Mouse (Mus musculus) heart, postnatal 14 days (tissue): Measurements from ENCODE around the gene Itga10. TPM values are rescaled to one million over a fixed set of nuclear protein-coding genes. Genes with fewer than 3 reads are reported as not detected.
A peak's percentile ranks its signal among the peaks of the same experiment; 100 is the strongest.
"Not testable (repeated sequence)": the region's sequence is repeated elsewhere in the genome, so short reads cannot be mapped to it uniquely, and the experiment has no call there.

ENCODE experiments used
- DNase-seq, 2 experiments: peaks; one replicate each; pipeline ENCODE4 v3.0.0; 2021 to 2022
- intact Hi-C: fragments of 180-260 bp; cut with DNase I; formaldehyde crosslinking; loops from one replicate; pipeline ENCODE4 v1.15.1; 2025
- total RNA-seq, 2 experiments: library from RNA; stranded (reverse); gene quantifications; 2 replicates each; pipeline ENCODE4 v1.2.3; 2021

Gene Itga10
- total RNA-seq, 2 experiments from 2014 or later, result 0.85 to 1.2 TPM

GRCm38 (mm10) chr3:96632058-96632457 lies 13.3 kb upstream of the Itga10 start:
- intact Hi-C loops, result loop anchor here (2.0 kb wide), 1 partner anchor 29 kb away; no protein-coding TSS in a partner anchor
- no peak for DNase-seq

- intact Hi-C loops, result loop anchor here (2.0 kb wide), 1 partner anchor 53 kb away; no protein-coding TSS in a partner anchor
- DNase-seq, result no peak
Measured at GRCm38 (mm10) chr3:96634015-96634414, 11.4 kb upstream of the Itga10 start.

DNA sequence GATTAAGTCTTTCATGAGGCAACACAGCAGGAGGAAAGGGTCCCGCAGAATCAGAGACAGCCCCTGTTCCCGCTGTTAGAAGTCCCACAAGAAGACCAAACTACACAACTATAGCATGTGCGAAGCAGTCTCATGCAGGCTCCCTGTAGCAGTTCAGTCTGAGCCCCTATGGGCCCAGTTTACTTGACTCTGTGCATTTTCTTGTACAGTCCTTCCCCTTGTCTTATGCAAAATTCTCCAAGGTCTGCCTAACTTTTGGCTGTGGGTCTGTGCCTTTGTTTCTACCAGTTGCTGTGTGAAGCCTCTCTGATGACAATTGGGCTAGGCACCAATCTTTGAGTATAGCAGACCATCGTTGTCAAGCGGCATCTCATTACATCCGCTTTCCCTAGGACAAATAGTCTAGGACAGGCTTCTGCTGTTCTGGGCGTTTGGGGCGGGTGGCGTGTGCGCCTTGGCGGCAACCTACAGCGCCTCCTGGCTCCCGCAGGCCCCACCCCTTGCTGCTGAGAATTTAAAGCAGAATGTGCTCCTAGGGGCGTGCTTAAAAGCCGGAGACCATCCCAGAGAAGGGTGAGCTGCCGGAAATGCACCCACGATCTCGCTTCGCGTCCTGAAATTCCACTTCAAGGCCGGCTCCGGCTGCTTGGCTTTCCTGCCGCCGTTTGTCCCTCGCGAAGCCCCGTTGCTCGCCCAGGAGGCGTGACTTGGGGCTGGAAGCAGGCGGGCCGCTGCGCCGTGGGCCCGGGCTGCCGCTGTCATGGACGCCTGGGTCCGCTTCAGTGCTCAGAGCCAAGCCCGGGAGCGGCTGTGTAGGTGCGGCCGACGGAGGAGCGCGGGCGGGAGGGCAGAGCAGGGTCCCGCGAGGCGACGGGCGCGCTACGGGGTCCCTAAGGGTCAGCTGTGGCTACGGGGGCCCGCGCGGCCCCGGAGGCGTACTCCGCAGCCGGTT lies 10.2 kb upstream of the Itga10 start, which contains the start of the genes Pex11b and Gm42957:
Gene Pex11b (plus strand): TSS at position 449 of the 952 bp plus-strand sequence.
Gene Gm42957 (plus strand): TSS at position 547 of the 952 bp plus-strand sequence.
- DNase-seq, result peak; percentile 89 to 93
- intact Hi-C loops, result loop anchor here (2.0 to 5.0 kb wide), 2 partner anchors 54 to 57 kb away; no protein-coding TSS in a partner anchor

DNA sequence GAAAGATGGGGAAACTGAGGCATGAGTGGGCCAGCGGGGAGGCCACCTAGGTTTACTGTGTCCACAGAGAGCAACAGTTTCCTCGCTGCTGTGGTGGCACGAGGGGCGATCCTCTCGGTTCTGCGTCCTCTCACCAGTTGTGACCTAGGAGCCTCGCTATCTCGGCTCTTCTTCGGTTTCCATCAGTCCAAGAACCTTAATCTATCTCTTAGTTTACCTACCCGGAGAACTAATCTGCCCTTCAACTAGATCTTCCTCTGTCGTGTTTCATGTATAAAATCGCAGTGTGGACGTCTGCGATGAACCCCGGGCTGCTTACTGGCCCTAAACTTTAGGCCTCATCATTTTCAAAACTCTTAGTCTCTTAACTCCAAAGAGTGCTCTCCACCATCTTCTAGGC lies 9.5 kb upstream of the Itga10 start:
- no peak for DNase-seq
- intact Hi-C loops, result loop anchor here (2.0 to 5.0 kb wide), 2 partner anchors 55 to 56 kb away; no protein-coding TSS in a partner anchor

DNA sequence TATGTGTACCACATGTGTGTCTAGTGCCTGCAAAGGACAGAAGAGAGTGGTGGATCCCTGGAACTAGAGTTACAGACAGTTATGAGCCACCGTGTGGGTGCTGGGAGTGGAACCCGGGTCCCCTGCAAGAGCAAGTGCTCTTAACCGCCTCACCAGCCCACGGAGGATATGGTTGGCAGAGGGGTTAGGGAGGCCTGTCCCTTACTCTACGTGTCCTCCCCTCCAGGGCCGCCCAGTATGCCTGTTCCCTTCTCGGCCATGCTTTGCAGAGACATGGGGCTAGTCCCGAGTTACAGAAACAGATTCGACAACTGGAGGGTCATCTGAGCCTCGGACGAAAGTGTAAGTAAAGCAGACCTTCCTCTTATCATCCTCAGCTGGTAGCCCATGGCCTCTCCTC lies 8.9 kb upstream of the Itga10 start:
- intact Hi-C loops, result loop anchor here (5.0 kb wide), 1 partner anchor 56 kb away; no protein-coding TSS in a partner anchor

DNA sequence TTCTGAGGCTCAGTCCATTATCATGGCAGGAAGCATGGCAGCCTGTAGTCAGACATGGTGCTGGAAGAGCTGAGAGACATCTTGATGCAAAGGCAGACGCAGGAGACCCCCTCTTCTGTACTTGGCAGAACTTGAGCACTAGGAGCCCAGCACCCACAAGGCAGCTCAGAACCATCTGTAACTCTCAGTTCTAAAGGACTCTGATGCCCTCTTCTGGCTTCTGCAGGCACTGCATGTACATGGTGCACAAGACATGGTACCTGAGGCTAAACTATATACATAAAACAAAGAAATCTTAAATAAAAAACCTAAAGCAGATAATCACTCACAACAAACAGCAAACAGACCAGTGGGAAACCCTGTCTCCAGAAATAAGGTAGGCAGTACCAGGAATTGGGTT lies 6.2 kb upstream of the Itga10 start:
- peak; percentile 60 to 77 for DNase-seq
- intact Hi-C loops, result loop anchor here (2.0 to 5.0 kb wide), 2 partner anchors 53 to 92 kb away; no protein-coding TSS in a partner anchor

More for the DNA sequence above, 8.9 kb upstream of the Itga10 start:
- no peak for DNase-seq

- intact Hi-C loops, result loop anchor here (5.0 kb wide), 1 partner anchor 60 kb away; the partner anchor contains the start of gene Nudt17
Measured at GRCm38 (mm10) chr3:96647365-96647764, 2.0 kb downstream of the Itga10 start.

GRCm38 (mm10) chr3:96660901-96661300 lies 15.5 kb downstream of the Itga10 start:
- no peak for DNase-seq
- intact Hi-C loops, result no loop called here

More at GRCm38 (mm10) chr3:96647365-96647764, 2.0 kb downstream of the Itga10 start:
- DNase-seq, result no peak

DNA sequence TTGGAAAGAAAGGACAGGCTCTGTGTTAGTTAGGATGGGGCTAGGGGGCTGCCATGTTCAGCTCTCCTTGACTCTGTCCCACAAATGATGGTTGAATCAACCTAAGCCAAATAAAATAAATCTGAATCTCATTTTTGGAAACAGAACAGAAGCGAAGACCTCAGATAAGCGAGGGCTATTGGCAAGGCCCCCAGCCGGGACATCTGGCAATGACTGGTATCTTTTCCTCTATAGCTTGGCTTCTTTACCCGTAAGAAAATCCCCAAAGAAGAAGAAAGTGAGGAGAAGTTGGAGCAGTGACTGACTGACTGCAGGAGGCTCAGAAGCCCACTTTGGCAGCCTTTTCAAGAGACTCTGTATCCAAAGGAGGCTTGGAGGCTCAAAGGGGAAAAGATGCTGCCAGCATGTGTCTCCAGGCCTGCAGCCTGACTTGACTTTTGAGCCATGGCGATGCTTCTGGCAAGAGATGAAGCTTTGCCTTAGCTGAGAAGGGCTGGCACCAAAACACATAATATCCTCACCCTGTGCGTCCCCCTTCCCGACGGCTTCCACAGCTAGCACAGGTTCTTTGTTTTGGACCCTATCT lies 17.4 kb downstream of the Itga10 start:
- no peak for DNase-seq
- intact Hi-C loops, result no loop called here

DNA sequence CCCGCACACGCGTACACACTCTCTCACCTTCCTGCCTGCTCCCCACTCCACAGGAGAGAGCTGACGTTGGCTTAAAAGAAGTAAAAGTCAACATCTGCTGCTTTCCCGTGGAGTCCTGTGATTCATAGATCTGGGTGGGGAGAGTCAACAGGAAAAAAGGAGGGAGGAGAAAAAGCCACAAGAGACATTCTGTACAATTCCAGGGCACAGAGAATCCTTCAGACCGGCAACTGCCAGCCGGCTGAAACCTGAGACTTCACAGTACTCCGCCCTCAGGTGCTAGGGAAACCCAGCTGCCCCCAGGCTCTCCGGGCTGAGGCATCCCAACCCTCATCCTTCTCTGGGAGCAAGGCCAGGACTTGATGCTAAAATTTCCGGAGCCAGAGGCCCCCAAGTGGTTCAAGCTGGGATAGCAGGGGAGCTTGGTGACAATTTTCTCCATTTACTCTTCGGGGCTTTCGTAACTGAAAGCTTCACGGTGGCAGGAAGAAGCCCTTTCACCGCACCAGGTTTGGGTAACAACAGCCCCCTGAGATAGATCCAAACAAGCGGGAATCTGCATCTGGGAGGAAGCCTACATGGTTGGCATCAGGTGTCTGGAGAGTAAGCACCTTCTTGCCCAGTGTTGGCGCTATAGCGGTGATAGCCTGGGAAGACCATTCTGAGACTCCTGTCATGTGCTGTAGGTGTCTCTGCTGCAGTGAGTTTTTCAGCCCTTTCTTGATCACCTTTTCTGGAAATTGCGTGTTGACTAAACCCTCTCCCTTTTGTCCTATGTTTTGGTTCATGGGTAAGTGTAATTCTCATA lies 18.3 kb downstream of the Itga10 start:
- intact Hi-C loops, result no loop called here
- DNase-seq, result peak; percentile 82 to 89

DNA sequence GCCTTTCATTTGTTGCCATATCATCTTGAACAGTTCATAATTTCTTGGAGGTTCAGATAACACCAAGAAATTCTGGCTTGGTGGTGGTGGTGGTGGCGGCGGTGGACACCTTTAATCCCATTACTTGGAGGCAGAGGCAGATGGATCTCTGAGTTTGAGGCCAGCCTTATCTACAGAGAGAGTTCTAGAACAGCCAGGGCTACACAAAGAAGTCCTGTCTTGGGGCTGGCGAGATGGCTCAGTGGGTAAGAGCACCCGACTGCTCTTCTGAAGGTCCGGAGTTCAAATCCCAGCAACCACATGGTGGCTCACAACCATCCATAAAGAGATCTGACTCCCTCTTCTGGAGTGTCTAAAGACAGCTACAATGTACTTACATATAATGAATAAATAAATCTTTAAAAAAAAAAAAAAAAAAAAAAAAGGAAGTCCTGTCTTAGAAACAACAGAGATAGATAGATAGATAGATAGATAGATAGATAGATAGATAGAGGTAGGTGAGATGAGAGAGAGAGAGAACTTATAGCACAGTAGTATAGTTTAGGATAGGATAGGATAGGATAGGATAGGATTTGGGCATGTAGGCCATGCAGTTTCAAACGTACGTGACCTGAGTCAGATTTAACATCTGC lies 20.5 kb downstream of the Itga10 start:
- intact Hi-C loops, result loop anchor here (5.0 kb wide), 1 partner anchor 41 kb away; the partner anchor contains the start of gene Nudt17
- DNase-seq, result not testable (repeated sequence)

GRCm38 (mm10) chr3:96666916-96667315 lies 21.5 kb downstream of the Itga10 start:
- DNase-seq, result no peak
- intact Hi-C loops, result loop anchor here (5.0 kb wide), 1 partner anchor 40 kb away; the partner anchor contains the start of gene Nudt17

DNA sequence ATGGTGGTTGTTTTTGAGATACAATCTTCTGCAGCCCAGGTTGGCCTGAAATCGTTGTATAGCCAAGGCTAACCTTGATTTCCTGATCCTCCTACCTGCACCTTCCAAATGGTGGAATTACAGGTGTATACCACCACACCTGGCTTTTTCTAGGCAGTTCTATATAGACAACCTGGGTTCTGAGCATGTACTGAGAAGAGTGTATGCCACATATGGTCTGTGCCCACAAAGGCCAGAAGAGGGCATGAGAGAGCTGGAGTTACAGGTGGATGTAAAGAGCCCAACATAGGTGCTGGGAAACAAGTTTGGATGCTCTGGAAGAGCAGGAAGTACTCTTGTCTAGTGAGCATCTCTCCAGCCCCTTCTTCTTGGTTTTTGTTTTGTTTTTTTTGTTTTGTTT lies 21.9 kb downstream of the Itga10 start:
- DNase-seq, result peak in 1 of 2 experiments; percentile 17
- intact Hi-C loops, result loop anchor here (5.0 kb wide), 1 partner anchor 40 kb away; the partner anchor contains the start of gene Nudt17

DNA sequence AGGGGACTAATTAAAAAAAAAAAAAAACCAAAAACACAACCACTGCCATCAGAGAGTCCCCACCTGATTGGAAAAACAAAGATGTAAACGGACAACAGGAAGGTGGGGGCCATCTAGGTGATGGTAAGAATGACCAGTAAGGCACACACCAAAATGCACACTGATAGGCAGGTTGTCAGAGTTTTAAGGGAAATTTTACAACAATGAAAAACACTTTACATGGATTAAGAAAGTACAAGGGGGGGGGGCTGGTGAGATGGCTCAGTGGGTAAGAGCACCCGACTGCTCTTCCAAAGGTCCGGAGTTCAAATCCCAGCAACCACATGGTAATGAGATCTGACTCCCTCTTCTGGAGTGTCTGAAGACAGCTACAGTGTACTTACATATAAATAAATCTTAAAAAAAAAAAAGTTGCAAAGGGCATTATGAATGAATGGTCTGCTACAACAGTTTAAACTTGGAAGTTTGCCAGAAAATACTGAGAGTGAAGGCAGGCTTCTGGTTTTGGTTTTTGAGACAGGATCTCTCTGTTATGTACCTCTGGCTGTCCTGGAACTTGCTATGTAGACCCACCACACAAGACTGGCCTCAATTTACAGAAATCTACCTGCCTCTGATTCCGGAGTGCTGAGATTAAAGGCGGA lies 23.2 kb downstream of the Itga10 start:
- intact Hi-C loops, result loop anchor here (5.0 kb wide), 1 partner anchor 39 kb away; the partner anchor contains the start of gene Nudt17

GRCm38 (mm10) chr3:96669727-96670468 lies 24.5 kb downstream of the Itga10 start, which contains the start of gene Ankrd35:
Ankrd35 (plus strand) TSS chr3:96670131.
- intact Hi-C loops, result loop anchor here (5.0 kb wide), 1 partner anchor 37 kb away; the partner anchor contains the start of gene Nudt17
- DNase-seq, result peak; percentile 74 to 84

More for the DNA sequence above, 23.2 kb downstream of the Itga10 start:
- no peak for DNase-seq

DNA sequence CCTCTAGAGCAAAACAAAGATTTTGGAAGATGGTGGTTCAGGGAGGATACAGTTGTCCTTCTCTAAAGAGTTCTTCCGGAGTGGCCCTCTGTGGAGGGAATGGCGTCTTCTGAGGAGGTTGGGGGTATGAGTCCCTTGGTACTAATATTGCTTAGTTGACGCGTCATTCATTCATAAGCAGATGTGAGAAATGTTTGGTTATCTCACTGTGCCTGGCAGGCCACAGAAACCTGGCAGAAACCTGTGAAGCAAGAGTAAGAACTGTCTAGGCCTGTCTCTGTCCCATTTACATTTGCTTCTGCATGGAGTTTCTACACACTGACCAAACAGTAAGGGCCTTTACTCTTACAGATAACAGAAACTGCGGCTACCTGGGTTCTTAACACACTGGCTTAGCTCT lies 26.1 kb downstream of the Itga10 start:
- intact Hi-C loops, result no loop called here

GRCm38 (mm10) chr3:96673514-96673913 lies 28.1 kb downstream of the Itga10 start:
- intact Hi-C loops, result no loop called here
- no peak for DNase-seq

More for the DNA sequence above, 26.1 kb downstream of the Itga10 start:
- DNase-seq, result no peak

DNA sequence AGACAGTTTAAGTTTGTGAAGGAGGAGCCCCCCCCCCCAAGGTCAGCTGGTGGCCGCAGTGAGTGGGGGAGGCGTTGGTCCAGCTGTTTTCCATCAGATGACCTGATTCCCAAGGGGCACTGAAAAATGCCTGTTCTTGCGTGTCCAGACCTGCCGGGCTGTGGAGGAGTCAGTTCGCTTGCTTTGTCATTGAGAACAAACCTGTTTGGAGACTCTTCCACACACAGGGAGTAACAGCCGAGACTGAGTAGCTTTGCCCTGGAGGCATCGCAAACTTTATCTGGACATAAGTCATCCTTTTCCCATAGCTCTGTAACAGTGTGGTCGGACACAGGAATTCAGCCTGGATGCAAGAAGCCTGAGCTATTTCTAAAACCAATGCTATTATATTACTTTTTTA lies 29.1 kb downstream of the Itga10 start:
- intact Hi-C loops, result no loop called here
- DNase-seq, result no peak
